Mouse (Mus musculus) thymus, adult 2 months (tissue): ENCODE data around the gene Map3k14. TPM values are rescaled to one million over a fixed set of nuclear protein-coding genes. Genes with fewer than 3 reads are reported as not detected.

Experiments
- DNase-seq: peaks from one replicate; pipeline ENCODE4 v3.0.0; 2021
- H3K27ac ChIP-seq: fragments of 200-500 bp; 2 replicates; pipeline ENCODE4 v1.5.1; 2012; ENCODE audit warnings: low read length, control low read depth; ENCODE audit not compliant: control insufficient read depth, insufficient read depth
- H3K27me3 ChIP-seq: fragments of 200-500 bp; 2 replicates; pipeline ENCODE4 v1.6.1; 2012; ENCODE audit warnings: mild to moderate bottlenecking, low read length, moderate library complexity, mixed read lengths; ENCODE audit not compliant: control insufficient read depth, insufficient read depth
- H3K36me3 ChIP-seq: fragments of 200-500 bp; 2 replicates; pipeline ENCODE4 v1.6.1; 2012; ENCODE audit warnings: mild to moderate bottlenecking, low read length, moderate library complexity; ENCODE audit not compliant: control insufficient read depth, insufficient read depth
- H3K4me1 ChIP-seq: fragments of 200-500 bp; replicated peaks from 2 replicates; pipeline ENCODE4 v1.6.1; 2012; ENCODE audit warnings: low read length; ENCODE audit not compliant: control insufficient read depth, insufficient read depth
- H3K4me3 ChIP-seq: fragments of 200-500 bp; 2 replicates; pipeline ENCODE4 v1.5.1; 2012; ENCODE audit warnings: mild to moderate bottlenecking, low read length, control low read depth, moderate library complexity; ENCODE audit not compliant: control insufficient read depth, insufficient read depth
- CTCF ChIP-seq: fragments of 200-500 bp; IDR thresholded peaks from 2 replicates; pipeline ENCODE4 v1.5.1; 2012; ENCODE audit warnings: mild to moderate bottlenecking, control low read depth, low read length, moderate library complexity, borderline replicate concordance; ENCODE audit not compliant: control insufficient read depth, poor library complexity, insufficient read depth; ENCODE audit errors: extremely low read depth
- POLR2A ChIP-seq: fragments of 200-500 bp; IDR thresholded peaks from 2 replicates; pipeline ENCODE4 v1.6.1; 2012; ENCODE audit warnings: mild to moderate bottlenecking, low read length, control low read depth, moderate library complexity; ENCODE audit not compliant: control insufficient read depth, poor library complexity, insufficient read depth; ENCODE audit errors: extremely low read depth
- WGBS: fragments of 180-500 bp; shearing (Covaris S2); methylation state at CpG from one replicate; pipeline ENCODE4 v1.1.7; 2018; 5-methylcytosine and 5-hydroxymethylcytosine counted together
- polyA plus RNA-seq: library from polyadenylated mRNA; depleted of rRNA; stranded (reverse); fragments of >200 nt; gene quantifications from 2 replicates; pipeline ENCODE4 v1.2.3, GENCODE M21; 2012

Map3k14 gene
- polyA plus RNA-seq, 1 experiment, result 40.7 TPM

GRCm38 (mm10) chr11:103217790-103218516 is 49.3 kb downstream of the Map3k14 start, which contains the start of gene Spata32:
Gene Spata32, minus strand, starts transcription at chr11:103218432.
- H3K4me1 ChIP-seq, result peaks cover 8% of the 10 kb centered on the region
- under 1% methylated on average over 45 of the region's 45 CpGs for WGBS
- DNase-seq, result peak; percentile 83

GRCm38 (mm10) chr11:103215355-103215754 is 51.9 kb downstream of the Map3k14 start:
- WGBS, result 94% methylated on average over 1 of the region's 1 CpGs
- Histone ChIP-seq H3K36me3 (no peaks in the 10 kb centered on the region), H3K4me1 (peaks cover 8% of the 10 kb centered on the region), H3K4me3 (no peak overlapping the region), H3K27ac (no peak overlapping the region), H3K27me3 (no peaks in the 10 kb centered on the region)
- no peak for TF ChIP-seq POLR2A
- no peak for TF ChIP-seq CTCF
- DNase-seq, result no peak

More at GRCm38 (mm10) chr11:103217790-103218516, 49.3 kb downstream of the Map3k14 start, which contains the start of gene Spata32:
- Histone ChIP-seq H3K36me3 (peaks cover 4% of the 10 kb centered on the region), H3K27me3 (no peaks in the 10 kb centered on the region), H3K4me3 (peak within 1 kb of the TSS; percentile 80), H3K27ac (peak within 1 kb of the TSS; percentile 61)
- peak; percentile 60; the same call in 1 of the 2 replicates for TF ChIP-seq POLR2A
- no peak for TF ChIP-seq CTCF

GRCm38 (mm10) chr11:103213712-103214111 is 53.6 kb downstream of the Map3k14 start:
- Histone ChIP-seq H3K4me3 (no peak overlapping the region), H3K27me3 (no peaks in the 10 kb centered on the region), H3K4me1 (peaks cover 8% of the 10 kb centered on the region), H3K27ac (no peak overlapping the region), H3K36me3 (no peaks in the 10 kb centered on the region)
- no peak for DNase-seq
- 93% methylated on average over 5 of the region's 5 CpGs for WGBS
- TF ChIP-seq CTCF (no peak), POLR2A (no peak)

GRCm38 (mm10) chr11:103210291-103210690 is 57.0 kb downstream of the Map3k14 start:
- Histone ChIP-seq H3K4me3 (no peak overlapping the region), H3K36me3 (no peaks in the 10 kb centered on the region), H3K4me1 (no peaks in the 10 kb centered on the region), H3K27ac (no peak overlapping the region), H3K27me3 (no peaks in the 10 kb centered on the region)
- 84% methylated on average over 8 of the region's 8 CpGs for WGBS
- no peak for TF ChIP-seq POLR2A
- TF ChIP-seq CTCF, result no peak
- no peak for DNase-seq

GRCm38 (mm10) chr11:103208458-103208857 is 58.8 kb downstream of the Map3k14 start, which contains the start of gene 1700023F06Rik:
Gene 1700023F06Rik, minus strand, starts transcription at chr11:103208558.
- Histone ChIP-seq H3K27me3 (no peaks in the 10 kb centered on the region), H3K36me3 (no peaks in the 10 kb centered on the region), H3K4me1 (no peaks in the 10 kb centered on the region), H3K4me3 (no peak within 1 kb of the TSS), H3K27ac (no peak within 1 kb of the TSS)
- 96% methylated on average over 3 of the region's 3 CpGs for WGBS
- DNase-seq, result no peak
- TF ChIP-seq POLR2A, result no peak
- no peak for TF ChIP-seq CTCF

- TF ChIP-seq CTCF (no peak), POLR2A (no peak)
- 97% methylated on average over 6 of the region's 6 CpGs for WGBS
- no peaks in the 10 kb centered on the region for H3K27me3 ChIP-seq
Measured at GRCm38 (mm10) chr11:103206203-103206602, 61.1 kb downstream of the Map3k14 start.

GRCm38 (mm10) chr11:103202376-103202775 is 64.9 kb downstream of the Map3k14 start:
- TF ChIP-seq POLR2A (no peak), CTCF (no peak)

More at GRCm38 (mm10) chr11:103206203-103206602, 61.1 kb downstream of the Map3k14 start:
- H3K4me3 ChIP-seq, result no peak overlapping the region
- H3K36me3 ChIP-seq, result no peaks in the 10 kb centered on the region
- H3K4me1 ChIP-seq, result no peaks in the 10 kb centered on the region
- H3K27ac ChIP-seq, result no peak overlapping the region
- DNase-seq, result no peak

More at GRCm38 (mm10) chr11:103202376-103202775, 64.9 kb downstream of the Map3k14 start:
- H3K27ac ChIP-seq, result no peak overlapping the region
- peaks cover 15% of the 10 kb centered on the region for H3K36me3 ChIP-seq
- no peaks in the 10 kb centered on the region for H3K27me3 ChIP-seq
- no peaks in the 10 kb centered on the region for H3K4me1 ChIP-seq
- no peak for DNase-seq
- no peak overlapping the region for H3K4me3 ChIP-seq
